Mouse (Mus musculus) erythroid progenitor cell, adult 5-6 weeks (primary cell): Measurements from ENCODE around the gene Htra2. TPM values are rescaled to one million over a fixed set of nuclear protein-coding genes. Genes with fewer than 3 reads are reported as not detected.

Source experiments
- ATAC-seq: replicated peaks from 2 replicates; pipeline ENCODE4 v1.8.0; 2016; ENCODE audit warnings: moderate number of reproducible peaks, mild to moderate bottlenecking, moderate TSS enrichment, inconsistent platforms; ENCODE audit not compliant: poor library complexity, low FRiP score, severe bottlenecking
- total RNA-seq, 2 experiments: library from RNA; stranded (forward) in 1 of 2; stranded (reverse) in 1 of 2; fragments of 150-400 nt in 1 of 2; fragments of 186-747, 209-891 nt in 1 of 2; gene quantifications; 2 replicates each; pipeline versions ENCODE4 v1.2.3 to v1.2.4; 2015 to 2017; ENCODE audit warnings: low replicate concordance in 2 of 2

Gene Htra2
- total RNA-seq, 2 experiments from 2014 or later: 65.7 to 114 TPM

DNA sequence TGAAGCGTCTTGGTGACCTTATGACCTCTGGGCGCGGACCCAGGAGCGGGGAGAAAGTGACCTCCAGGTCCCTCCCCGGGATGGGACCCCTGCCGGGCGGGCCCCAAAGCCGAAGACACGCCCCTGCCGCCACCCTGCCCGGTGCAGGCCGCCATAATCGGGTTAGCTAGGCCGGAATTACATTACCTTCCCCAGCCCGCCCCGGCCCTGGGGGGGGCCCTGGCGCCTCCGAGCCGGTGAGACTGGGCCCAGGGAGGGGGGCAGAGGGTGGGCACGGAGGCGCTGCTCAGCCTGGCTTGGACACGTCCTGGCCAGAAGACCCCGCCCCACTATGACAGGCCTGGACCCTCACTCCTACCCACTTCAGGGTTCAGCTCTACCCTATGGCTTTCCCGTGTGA, 16.1 kb upstream of the Htra2 start:
- no peak for ATAC-seq

DNA sequence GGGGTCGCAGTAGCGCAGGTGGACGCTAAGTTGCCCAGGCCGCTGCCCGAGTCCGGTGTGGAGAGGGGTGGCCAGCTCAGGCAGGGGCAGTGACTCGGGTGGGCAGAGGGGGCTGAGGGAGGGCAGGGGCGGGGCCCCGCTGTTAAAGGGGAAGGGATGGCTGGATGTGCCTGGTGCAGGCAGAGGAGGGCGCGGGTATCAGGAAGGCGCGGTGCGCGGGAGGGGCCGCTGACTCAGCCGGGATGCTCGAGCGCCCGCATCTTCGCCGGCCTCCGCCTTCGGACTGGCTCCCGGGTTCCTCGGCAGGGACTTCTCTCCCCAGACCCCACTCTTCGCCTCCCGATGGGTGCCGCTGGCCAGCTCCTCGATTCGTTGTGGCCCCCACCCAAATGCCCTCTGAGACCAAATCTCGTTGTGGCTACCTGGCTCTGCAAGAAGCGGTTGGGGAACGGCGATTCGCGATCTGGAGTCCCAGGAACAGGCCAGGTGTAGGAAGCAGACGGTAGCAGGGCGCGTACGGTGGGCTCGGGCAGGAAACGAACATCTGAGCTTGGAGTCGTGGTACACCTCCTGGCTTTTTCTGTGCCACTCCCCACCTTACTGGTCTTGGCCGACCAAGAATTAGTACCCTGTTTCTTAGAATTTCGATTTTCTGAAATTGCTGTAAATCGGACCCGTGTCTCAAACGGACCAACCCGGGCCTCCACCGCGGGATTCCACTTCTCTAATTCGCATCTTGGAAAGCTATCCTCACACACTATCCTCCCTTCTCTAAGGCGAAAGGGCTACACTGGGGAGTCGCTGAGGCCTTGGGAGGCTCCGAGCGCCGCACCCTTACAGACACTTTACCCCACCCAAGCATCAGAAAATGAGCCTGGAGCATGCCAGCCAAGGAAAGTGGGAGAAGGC, 15.5 kb upstream of the Htra2 start:
- peak; percentile 44; the same call in 1 of the 2 replicates for ATAC-seq

- no peak for ATAC-seq
Observed at GRCm38 (mm10) chr6:83070247-83070310, 15.0 kb upstream of the Htra2 start, which contains the start of gene Tlx2. TSS of gene Tlx2 (minus strand) at chr6:83070293.

DNA sequence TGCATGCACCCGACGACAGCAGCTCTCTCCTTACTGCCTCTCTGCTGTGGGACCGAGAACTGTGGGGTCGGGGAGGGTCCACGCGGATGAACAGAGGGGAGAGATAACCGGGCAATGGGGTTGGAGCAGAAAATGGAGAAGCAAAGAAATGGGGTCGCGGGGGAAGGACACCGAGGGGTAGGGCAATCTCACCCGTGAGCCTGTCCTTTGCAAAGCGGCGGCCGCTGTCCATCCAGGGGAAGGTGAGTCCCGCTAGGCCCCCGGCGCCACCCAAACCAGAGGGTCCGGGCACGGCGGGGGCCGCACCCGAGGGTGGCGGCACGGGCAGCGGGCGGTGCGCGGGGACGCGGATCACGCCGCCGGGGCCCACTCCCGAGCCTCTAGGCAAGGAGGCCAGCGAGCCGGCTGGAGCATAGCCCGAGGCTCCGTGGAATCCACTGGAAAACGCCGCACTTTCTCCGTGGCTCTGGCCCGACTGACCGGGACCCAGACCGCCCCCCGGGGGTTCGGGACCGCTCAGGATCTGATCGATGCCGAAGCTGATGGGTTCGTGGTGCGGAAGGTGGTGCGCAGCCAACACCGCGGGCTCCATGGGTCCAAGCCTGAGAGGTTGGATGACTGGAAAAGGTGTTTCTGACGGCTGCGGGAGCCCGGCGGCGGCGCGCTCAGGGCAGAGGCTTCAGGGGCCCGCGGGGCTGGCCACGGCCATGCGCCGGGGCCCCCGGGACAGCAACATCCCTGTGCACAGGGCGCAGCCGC, 14.6 kb upstream of the Htra2 start:
- no peak for ATAC-seq

DNA sequence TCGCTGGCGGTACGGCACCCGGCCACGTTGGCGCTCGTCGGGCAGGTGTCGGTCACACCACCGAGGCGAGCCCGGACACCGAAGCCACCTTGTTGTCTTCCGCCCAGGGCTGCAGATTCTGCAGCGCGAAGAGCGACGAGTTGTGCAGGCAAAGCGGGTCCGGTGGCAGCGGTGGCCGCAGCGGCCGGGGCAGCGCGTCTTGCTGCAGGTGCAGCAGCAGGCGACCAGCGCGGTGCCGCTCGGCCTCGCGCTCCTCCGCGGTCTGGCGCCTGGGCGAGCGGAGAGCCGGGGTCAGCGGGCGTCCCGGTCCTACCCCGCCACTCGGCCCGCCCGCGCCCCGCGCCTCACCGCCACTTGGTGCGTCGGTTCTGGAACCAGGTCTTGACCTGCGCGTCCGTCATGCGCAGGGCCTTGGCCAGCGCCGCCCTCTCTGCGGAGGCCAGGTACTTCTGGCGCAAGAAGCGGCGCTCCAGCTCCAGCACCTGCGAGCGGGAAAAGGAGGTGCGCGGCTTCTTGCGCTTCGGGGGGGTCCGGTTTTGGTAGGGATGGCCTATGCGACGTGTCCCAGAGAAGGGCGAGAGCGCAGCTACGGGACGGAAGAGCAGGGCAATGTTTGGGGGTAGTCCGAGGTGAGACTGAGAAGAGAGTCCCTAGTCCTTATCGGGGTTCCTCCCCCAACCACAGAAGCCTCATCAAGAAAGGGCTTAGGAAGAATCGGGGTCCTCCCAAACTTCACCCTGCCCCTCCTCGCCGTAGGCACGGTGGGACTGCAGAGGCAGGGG, 13.8 kb upstream of the Htra2 start:
- ATAC-seq: no peak

DNA sequence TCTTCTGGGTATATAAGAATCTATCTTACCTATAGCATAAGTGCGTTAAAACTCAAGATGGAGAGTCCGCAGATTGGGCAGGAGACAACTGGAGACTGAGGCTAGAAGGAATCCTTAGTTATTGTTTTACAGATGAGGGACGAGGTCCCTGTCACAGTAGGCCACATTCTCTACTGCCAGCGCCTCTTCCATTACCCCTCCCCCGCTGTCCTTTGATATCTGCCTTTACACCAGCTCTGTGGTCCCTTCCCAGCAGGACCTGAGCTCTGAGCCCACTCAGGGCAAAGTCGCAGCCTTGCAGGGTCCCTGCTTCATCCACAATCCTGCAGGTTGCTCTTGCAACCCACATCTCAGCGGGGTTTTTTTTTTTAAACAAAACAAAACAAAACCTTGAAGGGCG, 13.1 kb upstream of the Htra2 start:
- no peak for ATAC-seq

- ATAC-seq: no peak
Observed at GRCm38 (mm10) chr6:83066441-83066840, 11.4 kb upstream of the Htra2 start.

DNA sequence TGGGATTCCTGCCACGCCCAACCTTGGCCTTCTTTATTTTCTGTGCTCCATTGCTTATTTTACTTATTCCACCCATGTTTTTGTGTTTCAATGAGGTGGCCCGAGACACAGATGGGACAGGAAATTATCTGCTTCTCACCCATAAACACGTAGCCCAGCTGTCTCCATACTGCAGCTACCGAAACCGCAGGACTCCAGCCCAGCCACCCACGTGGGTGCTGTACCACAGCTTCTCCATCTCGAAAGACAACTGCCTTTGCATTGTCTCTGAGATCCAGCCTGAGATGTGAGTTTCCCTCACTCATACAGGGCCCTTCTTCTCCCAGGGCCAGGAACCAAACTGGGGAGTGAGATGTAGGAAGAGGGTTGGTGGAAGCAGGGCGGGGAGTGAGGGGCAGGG, 10.9 kb upstream of the Htra2 start:
- no peak for ATAC-seq

DNA sequence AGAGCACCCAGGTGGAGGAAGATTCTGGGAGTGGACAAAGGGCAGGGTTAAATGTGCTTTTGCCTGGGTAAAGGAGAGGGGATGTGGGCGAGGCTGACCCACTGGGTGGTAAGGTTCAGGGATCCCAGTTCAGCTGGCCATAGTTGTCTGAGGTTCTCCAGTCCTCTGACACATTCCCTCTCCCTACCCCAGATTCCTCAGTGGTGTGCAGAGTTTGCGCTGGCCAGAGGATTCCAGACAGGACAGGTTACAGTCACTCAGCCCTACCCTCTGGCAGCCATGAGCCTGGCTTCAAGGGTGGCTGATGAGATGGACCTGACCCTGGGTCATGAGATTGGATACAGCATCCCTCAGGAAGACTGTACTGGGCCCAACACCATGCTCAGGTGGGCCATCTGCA, 3.7 kb upstream of the Htra2 start:
- ATAC-seq: no peak

GRCm38 (mm10) chr6:83057790-83058189, 2.7 kb upstream of the Htra2 start, which contains the start of gene Dqx1:
TSS of gene Dqx1 (plus strand) at chr6:83057844.
- ATAC-seq: no peak

- peak; percentile 86 for ATAC-seq
Observed at GRCm38 (mm10) chr6:83054074-83054851, 810 bp downstream of the Htra2 start, which contains the start of gene Aup1. TSS of gene Aup1 (plus strand) at chr6:83054521.

- ATAC-seq: peak; percentile 48
Observed at GRCm38 (mm10) chr6:83053136-83053960, 1.7 kb downstream of the Htra2 start.

DNA sequence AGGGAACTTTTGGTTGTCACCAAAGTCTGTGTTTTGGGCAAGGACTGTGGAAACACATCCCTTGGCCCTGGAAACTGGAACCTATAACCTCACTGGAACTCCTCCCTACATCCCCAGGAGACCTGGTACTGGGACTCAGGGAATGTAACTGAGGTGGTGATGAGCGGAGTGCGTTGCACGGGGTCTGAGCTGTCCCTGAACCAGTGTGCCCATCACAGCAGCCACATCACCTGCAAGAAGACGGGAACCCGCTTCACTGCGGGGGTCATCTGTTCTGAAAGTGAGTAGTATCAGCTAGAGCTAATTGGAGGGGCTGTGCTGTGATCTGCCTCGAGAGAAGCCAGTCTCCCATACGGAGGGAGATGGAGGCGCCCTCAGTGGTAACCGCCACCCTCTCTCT, 5.7 kb downstream of the Htra2 start:
- no peak for ATAC-seq

- no peak for ATAC-seq
Observed at GRCm38 (mm10) chr6:83044742-83045141, 10.3 kb downstream of the Htra2 start.

- no peak for ATAC-seq
Observed at GRCm38 (mm10) chr6:83043993-83044392, 11.1 kb downstream of the Htra2 start.

DNA sequence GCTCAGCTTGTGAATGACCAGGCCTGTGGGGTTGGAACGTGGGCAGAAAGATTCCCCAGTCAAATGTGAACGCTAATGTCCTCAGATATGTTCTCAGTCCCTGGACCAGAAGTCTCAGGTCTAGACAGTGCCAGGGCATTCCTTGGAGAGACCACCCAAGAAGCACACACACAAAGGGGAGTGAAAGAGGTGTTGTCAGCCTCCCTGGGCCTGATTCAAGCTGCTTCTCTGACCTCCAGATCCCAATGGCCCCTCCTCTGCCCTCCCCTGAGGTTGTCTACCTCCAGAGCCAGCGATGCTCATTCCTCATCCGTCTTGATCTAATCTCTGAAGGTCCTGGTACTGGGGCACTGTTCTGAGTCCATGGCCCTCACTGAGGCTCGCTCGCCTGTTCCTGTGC, 11.5 kb downstream of the Htra2 start:
- no peak for ATAC-seq

DNA sequence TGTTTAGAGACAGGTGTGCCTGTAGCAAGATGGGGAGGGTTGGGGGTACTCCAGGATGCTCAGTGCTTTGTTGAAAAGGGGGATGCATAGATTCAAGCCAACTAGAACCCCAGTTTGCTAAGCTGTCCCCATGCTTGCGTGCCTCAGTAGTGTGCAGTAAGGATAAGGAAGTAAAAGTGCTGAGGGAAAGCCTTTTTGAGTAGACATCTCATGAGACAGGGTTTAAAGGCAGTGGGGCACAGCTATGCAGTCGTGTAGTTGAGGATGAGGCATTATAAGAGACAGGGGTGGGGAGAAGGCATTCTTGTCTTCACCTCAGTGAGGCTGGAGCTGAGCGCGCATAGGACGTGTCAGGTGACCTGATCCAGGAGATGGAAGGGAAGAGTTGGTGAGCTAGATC, 14.5 kb downstream of the Htra2 start:
- ATAC-seq: no peak

- ATAC-seq: peak; percentile 96
Observed at GRCm38 (mm10) chr6:83038496-83039012, 16.5 kb downstream of the Htra2 start.

- no peak for ATAC-seq
Observed at GRCm38 (mm10) chr6:83037188-83037587, 17.9 kb downstream of the Htra2 start.
